Mouse (Mus musculus) C2C12 (cell line): ENCODE data around the gene Tectb. TPM values are rescaled to one million over a fixed set of nuclear protein-coding genes. Genes with fewer than 3 reads are reported as not detected.

ENCODE experiments used
- H3K27me3 ChIP-seq: one replicate; pipeline ENCODE4 v1.6.1; 2011; ENCODE audit not compliant: control insufficient read depth, insufficient read depth, insufficient read length
- H3K36me3 ChIP-seq: one replicate; pipeline ENCODE4 v1.6.1; 2011; ENCODE audit not compliant: control insufficient read depth, insufficient read depth
- H3K4me3 ChIP-seq: one replicate; pipeline ENCODE4 v1.5.1; 2011; ENCODE audit warnings: mild to moderate bottlenecking, control low read depth; ENCODE audit not compliant: poor library complexity, insufficient read depth, severe bottlenecking
- H3K79me2 ChIP-seq: one replicate; pipeline ENCODE4 v1.6.1; 2011; ENCODE audit not compliant: control insufficient read depth, insufficient read depth
- H3K79me3 ChIP-seq: one replicate; pipeline ENCODE4 v1.6.1; 2011; ENCODE audit warnings: low read depth, control low read depth
- H3ac ChIP-seq: one replicate; pipeline ENCODE3; 2011; ENCODE audit warnings: low read depth; ENCODE audit not compliant: control insufficient read depth, insufficient read length
- CEBPB ChIP-seq: IDR thresholded peaks from one replicate; pipeline ENCODE4 v1.6.1; 2011; ENCODE audit warnings: low read depth, mild to moderate bottlenecking, control low read depth, moderate library complexity
- CTCF ChIP-seq: IDR thresholded peaks from one replicate; pipeline ENCODE4 v1.5.1; 2011; ENCODE audit not compliant: control insufficient read depth, insufficient read depth, insufficient read length
- FOSL1 ChIP-seq: IDR thresholded peaks from one replicate; pipeline ENCODE4 v1.8.0; 2011; ENCODE audit warnings: mild to moderate bottlenecking, low read length; ENCODE audit not compliant: poor library complexity, insufficient read depth, severe bottlenecking
- MAX ChIP-seq: IDR thresholded peaks from one replicate; pipeline ENCODE4 v1.6.1; 2011; ENCODE audit warnings: mild to moderate bottlenecking, control low read depth
- MYOD1 ChIP-seq: IDR thresholded peaks from one replicate; pipeline ENCODE4 v1.6.1; 2011; ENCODE audit warnings: low read depth; ENCODE audit not compliant: control insufficient read depth, insufficient read length
- MYOG ChIP-seq: IDR thresholded peaks from one replicate; pipeline ENCODE4 v1.6.1; 2011; ENCODE audit not compliant: control insufficient read depth, insufficient read length; ENCODE audit errors: extremely low read depth
- USF1 ChIP-seq: IDR thresholded peaks from one replicate; pipeline ENCODE4 v1.6.1; 2011; ENCODE audit warnings: low read depth, mild to moderate bottlenecking, control low read depth, moderate library complexity
- long read RNA-seq, 2 experiments: library from polyadenylated mRNA; unstranded; transcript quantifications; one replicate each; pipeline ENCODE4 v2.0.0; 2019 to 2020
- polyA plus RNA-seq: library from polyadenylated mRNA; unstranded; fragments of >200 nt; fragmentation: generic; extraction: Trizol; gene quantifications from one replicate; pipeline ENCODE4 v1.2.1, GENCODE M21; 2012; ENCODE audit warnings: missing spikeins

Tectb gene
- polyA plus RNA-seq: not detected
- long read RNA-seq, experiment 1: 0 reads
- long read RNA-seq, experiment 2: 0 reads

- H3K27me3 ChIP-seq: peaks cover 54% of the 10 kb centered on the region
- H3ac ChIP-seq: no peak within 1 kb of the TSS
- no peak for TF ChIP-seq CEBPB
- no peak for TF ChIP-seq USF1
- TF ChIP-seq MYOD1: no peak
- no peak for TF ChIP-seq CTCF
- TF ChIP-seq MAX: no peak
- no peak for TF ChIP-seq FOSL1
- TF ChIP-seq MYOG: no peak
Observed at GRCm38 (mm10) chr19:55180433-55180832, at the start of gene Tectb. TSS of gene Tectb (plus strand) at chr19:55180733.

GRCm38 (mm10) chr19:55131747-55132146 is 48.8 kb upstream of the Tectb start:
- Histone ChIP-seq H3K27me3 (no peaks in the 10 kb centered on the region), H3K79me3 (no peaks in the 10 kb centered on the region)
- TF ChIP-seq FOSL1: no peak
- no peak for TF ChIP-seq CTCF
- TF ChIP-seq USF1: no peak
- TF ChIP-seq MYOD1: no peak
- no peak for TF ChIP-seq MYOG
- TF ChIP-seq CEBPB: no peak
- no peak for TF ChIP-seq MAX

More at GRCm38 (mm10) chr19:55180433-55180832, at the start of gene Tectb:
- no peaks in the 10 kb centered on the region for H3K79me2 ChIP-seq
- H3K79me3 ChIP-seq: no peaks in the 10 kb centered on the region
- no peak within 1 kb of the TSS for H3K4me3 ChIP-seq
- H3K36me3 ChIP-seq: no peaks in the 10 kb centered on the region

GRCm38 (mm10) chr19:55132476-55132875 is 48.1 kb upstream of the Tectb start:
- Histone ChIP-seq H3K4me3 (no peak overlapping the region), H3K79me2 (no peaks in the 10 kb centered on the region), H3K36me3 (no peaks in the 10 kb centered on the region), H3ac (no peak overlapping the region), H3K27me3 (no peaks in the 10 kb centered on the region), H3K79me3 (no peaks in the 10 kb centered on the region)
- TF ChIP-seq FOSL1: no peak
- no peak for TF ChIP-seq CEBPB
- no peak for TF ChIP-seq MYOD1
- no peak for TF ChIP-seq USF1
- no peak for TF ChIP-seq MYOG
- TF ChIP-seq CTCF: no peak
- no peak for TF ChIP-seq MAX

More at GRCm38 (mm10) chr19:55131747-55132146, 48.8 kb upstream of the Tectb start:
- no peaks in the 10 kb centered on the region for H3K79me2 ChIP-seq
- H3ac ChIP-seq: no peak overlapping the region
- no peaks in the 10 kb centered on the region for H3K36me3 ChIP-seq
- no peak overlapping the region for H3K4me3 ChIP-seq

- Histone ChIP-seq H3K79me2 (no peaks in the 10 kb centered on the region), H3ac (no peak overlapping the region), H3K4me3 (no peak overlapping the region), H3K27me3 (no peaks in the 10 kb centered on the region), H3K36me3 (no peaks in the 10 kb centered on the region), H3K79me3 (no peaks in the 10 kb centered on the region)
- no peak for TF ChIP-seq CTCF
- no peak for TF ChIP-seq MYOG
- TF ChIP-seq MYOD1: no peak
- no peak for TF ChIP-seq USF1
- no peak for TF ChIP-seq FOSL1
- TF ChIP-seq MAX: no peak
- no peak for TF ChIP-seq CEBPB
Observed at GRCm38 (mm10) chr19:55134521-55134920, 46.0 kb upstream of the Tectb start.

GRCm38 (mm10) chr19:55135918-55136317 is 44.6 kb upstream of the Tectb start:
- Histone ChIP-seq H3K79me3 (no peaks in the 10 kb centered on the region), H3K27me3 (no peaks in the 10 kb centered on the region), H3K36me3 (no peaks in the 10 kb centered on the region), H3ac (no peak overlapping the region), H3K79me2 (no peaks in the 10 kb centered on the region), H3K4me3 (no peak overlapping the region)
- TF ChIP-seq CEBPB (no peak), CTCF (no peak), FOSL1 (no peak), USF1 (no peak), MYOD1 (no peak), MAX (no peak), MYOG (no peak)

- Histone ChIP-seq H3ac (no peak overlapping the region), H3K36me3 (no peaks in the 10 kb centered on the region), H3K4me3 (no peak overlapping the region), H3K27me3 (no peaks in the 10 kb centered on the region), H3K79me2 (no peaks in the 10 kb centered on the region), H3K79me3 (no peaks in the 10 kb centered on the region)
- TF ChIP-seq CEBPB: no peak
- TF ChIP-seq MAX: no peak
- no peak for TF ChIP-seq CTCF
- TF ChIP-seq USF1: no peak
- no peak for TF ChIP-seq MYOG
- no peak for TF ChIP-seq FOSL1
- TF ChIP-seq MYOD1: no peak
Observed at GRCm38 (mm10) chr19:55136693-55137427, 43.7 kb upstream of the Tectb start.
